Mouse (Mus musculus) cerebellum, postnatal 10 days (tissue): ENCODE results near the gene Qpctl.
"Not testable (repeated sequence)": the region's sequence is repeated elsewhere in the genome, so short reads cannot be mapped to it uniquely, and the experiment has no call there.

Source experiments
- DNase-seq, 2 experiments: peaks; one replicate each; pipeline ENCODE4 v3.0.0; 2021; ENCODE audit warnings: mixed read lengths in 2 of 2

Gene Qpctl

GRCm38 (mm10) chr7:19163752-19164151 is 14.7 kb upstream of the Qpctl start:
- DNase-seq = no peak

GRCm38 (mm10) chr7:19162928-19163327 is 13.8 kb upstream of the Qpctl start:
- no peak for DNase-seq

GRCm38 (mm10) chr7:19160115-19160514 is 11.0 kb upstream of the Qpctl start:
- DNase-seq = peak; percentile 58

GRCm38 (mm10) chr7:19159411-19159810 is 10.3 kb upstream of the Qpctl start:
- no peak for DNase-seq

GRCm38 (mm10) chr7:19158601-19159000 is 9.5 kb upstream of the Qpctl start:
- DNase-seq = no peak

GRCm38 (mm10) chr7:19157160-19157800 is 8.2 kb upstream of the Qpctl start:
- peak; percentile 97 to 98 for DNase-seq

GRCm38 (mm10) chr7:19155825-19156475 is 6.9 kb upstream of the Qpctl start:
- peak in 1 of 2 experiments; percentile 53 for DNase-seq

- DNase-seq = peak; percentile 72 to 77
Observed at GRCm38 (mm10) chr7:19154796-19155195, 5.7 kb upstream of the Qpctl start.

GRCm38 (mm10) chr7:19151121-19151520 is 2.0 kb upstream of the Qpctl start:
- not testable (repeated sequence) for DNase-seq

- DNase-seq = peak; percentile 100
Observed at GRCm38 (mm10) chr7:19149626-19150025, 535 bp upstream of the Qpctl start, which contains the start of gene Snrpd2. Gene Snrpd2 (plus strand): TSS chr7:19149722.

- no peak for DNase-seq
Observed at GRCm38 (mm10) chr7:19148180-19148874, 764 bp downstream of the Qpctl start.

GRCm38 (mm10) chr7:19147497-19148045 is 1.5 kb downstream of the Qpctl start:
- no peak for DNase-seq

- no peak for DNase-seq
Observed at GRCm38 (mm10) chr7:19146793-19147192, 2.3 kb downstream of the Qpctl start.

- peak; percentile 71 to 74 for DNase-seq
Observed at GRCm38 (mm10) chr7:19137380-19137779, 11.7 kb downstream of the Qpctl start.

- DNase-seq = no peak
Observed at GRCm38 (mm10) chr7:19136673-19137334, 12.3 kb downstream of the Qpctl start.

GRCm38 (mm10) chr7:19136168-19136567 is 12.9 kb downstream of the Qpctl start:
- DNase-seq = no peak

GRCm38 (mm10) chr7:19131324-19131848 is 17.7 kb downstream of the Qpctl start:
- DNase-seq = peak; percentile 98 to 99

- peak; percentile 37 to 47 for DNase-seq
Observed at GRCm38 (mm10) chr7:19130657-19131056, 18.4 kb downstream of the Qpctl start.

- DNase-seq = no peak
Observed at GRCm38 (mm10) chr7:19129396-19129795, 19.7 kb downstream of the Qpctl start.

- DNase-seq = no peak
Observed at GRCm38 (mm10) chr7:19127744-19128143, 21.3 kb downstream of the Qpctl start.

GRCm38 (mm10) chr7:19124713-19125112 is 24.4 kb downstream of the Qpctl start:
- no peak for DNase-seq

GRCm38 (mm10) chr7:19121686-19122085 is 27.4 kb downstream of the Qpctl start:
- DNase-seq = no peak
